In the genomic region with DNA sequence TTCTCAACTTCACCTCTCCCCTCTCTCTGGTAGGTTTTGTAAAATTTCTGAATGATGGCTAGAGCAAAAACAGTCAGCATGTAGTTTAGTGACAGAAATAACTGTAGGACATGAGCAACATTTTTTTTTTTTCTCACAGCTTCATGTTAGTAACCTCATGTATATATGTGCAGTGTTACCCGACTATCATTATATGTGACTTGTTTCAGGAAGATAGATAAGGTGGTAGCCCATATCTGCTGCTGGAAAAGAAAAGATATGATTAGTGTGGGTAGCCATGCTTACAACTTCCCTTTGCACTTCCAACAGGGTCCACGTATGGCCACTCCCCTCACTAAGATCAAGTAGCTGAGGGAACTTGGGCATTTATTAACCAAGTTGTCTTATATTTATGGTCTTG, we compare ENCODE assay signal across 18 mouse cellular contexts.
DNase-seq lines count a peak whose midpoint lies in the region; ATAC-seq and TF ChIP-seq lines count a peak whose summit lies in the region.
"Had no signal": no experiment of that assay in that cellular context is flagged by ENCODE, and none has a peak within 500 bp of the region (broad histone marks: within the 10 kb centered on the region; RNA-seq: fewer than 3 reads in every experiment).

No protein-coding gene starts in this region.

- no peak overlapping the region for H3K4me3 ChIP-seq in heart, adult 2 months
- H3K4me3 ChIP-seq in intestine, embryonic 15.5 days (replicated peaks): no peak overlapping the region
- H3K4me3 ChIP-seq in intestine, postnatal 0 days (ENCODE audit: low read depth, low read length): no peak overlapping the region
- H3K4me3 ChIP-seq: embryonic facial prominence, embryonic 10.5 days; hindbrain, embryonic 13.5 days; left cerebral cortex, adult 2 months had no signal

- no peak overlapping the region for H3K4me2 ChIP-seq in intestine, embryonic 15.5 days (replicated peaks)
- no peak overlapping the region for H3K4me2 ChIP-seq in intestine, postnatal 0 days (replicated peaks; ENCODE audit: low read depth)
- H3K4me2 ChIP-seq: hindbrain, embryonic 13.5 days had no signal

- peak; percentile 77; the same call in 1 of the 2 replicates for ATAC-seq in intestine, embryonic 15.5 days
- ATAC-seq in intestine, postnatal 0 days: no peak
- peak; percentile 42; the same call in 1 of the 2 replicates for ATAC-seq in megakaryocyte progenitor cell, adult 5-6 weeks (replicated peaks; ENCODE audit: poor library complexity)
- ATAC-seq: inflammation-experienced regulatory T-cells, adult 6 months had no signal

- DNase-seq in heart, adult 2 months: no peak
- no peak for DNase-seq in heart, adult 8-10 months (ENCODE audit: low spot score)
- peak; percentile 80 for DNase-seq in MEL-GATA-1-ER (ENCODE audit: extremely low read depth, low read depth)
- no peak for DNase-seq in right cerebral cortex, adult 18-20 months
- DNase-seq: cerebellum, adult 2 months; kidney, postnatal 36 days; layer of hippocampus, adult 9-11 months; right cerebral cortex, postnatal 4 days; thymus, postnatal 25 days had no signal

- 40% methylated on average over 2 of the region's 2 CpGs for WGBS in heart, adult 2 months
- WGBS in intestine, embryonic 15.5 days: 43% methylated on average over 2 of the region's 2 CpGs
- 31% methylated on average over 2 of the region's 2 CpGs for WGBS in intestine, postnatal 0 days

- TF ChIP-seq EP300 in heart, adult 2 months (IDR thresholded peaks at IDR 0.05; ENCODE audit: insufficient read depth, low read depth, low read length): no peak

- peak overlapping the region; percentile 51 for H3K27ac ChIP-seq in heart, adult 2 months
- no peak overlapping the region for H3K27ac ChIP-seq in intestine, embryonic 15.5 days
- H3K27ac ChIP-seq in intestine, postnatal 0 days (ENCODE audit: low read depth, low read length): no peak overlapping the region
- H3K27ac ChIP-seq: embryonic facial prominence, embryonic 10.5 days; hindbrain, embryonic 13.5 days; left cerebral cortex, adult 2 months; stomach, postnatal 0 days had no signal

- peaks cover 26% of the 10 kb centered on the region for H3K36me3 ChIP-seq in heart, adult 2 months (ENCODE audit: control insufficient read depth, insufficient read depth, low read length)
- no peaks in the 10 kb centered on the region for H3K36me3 ChIP-seq in intestine, embryonic 15.5 days
- H3K36me3 ChIP-seq in intestine, postnatal 0 days (ENCODE audit: control insufficient read depth, insufficient read depth): no peaks in the 10 kb centered on the region
- H3K36me3 ChIP-seq: embryonic facial prominence, embryonic 10.5 days; hindbrain, embryonic 13.5 days had no signal

- TF ChIP-seq POLR2A in heart, adult 2 months (IDR thresholded peaks at IDR 0.05; ENCODE audit: insufficient read depth, low read depth, low read length): no peak

- no peaks in the 10 kb centered on the region for H3K27me3 ChIP-seq in heart, adult 2 months (ENCODE audit: control insufficient read depth, insufficient read depth, low read length)
- no peaks in the 10 kb centered on the region for H3K27me3 ChIP-seq in intestine, embryonic 15.5 days (replicated peaks)
- no peaks in the 10 kb centered on the region for H3K27me3 ChIP-seq in intestine, postnatal 0 days (replicated peaks; ENCODE audit: control insufficient read depth, insufficient read depth, low read length)
- H3K27me3 ChIP-seq: CH12.LX; hindbrain, embryonic 13.5 days had no signal

- no peaks in the 10 kb centered on the region for H3K79me2 ChIP-seq in heart, adult 2 months (replicated peaks; ENCODE audit: control insufficient read depth, insufficient read depth, low read length)

- H3K4me1 ChIP-seq in heart, adult 2 months (ENCODE audit: control insufficient read depth, insufficient read depth, low read length): peaks cover 19% of the 10 kb centered on the region
- no peaks in the 10 kb centered on the region for H3K4me1 ChIP-seq in intestine, embryonic 15.5 days (replicated peaks)
- no peaks in the 10 kb centered on the region for H3K4me1 ChIP-seq in intestine, postnatal 0 days (replicated peaks; ENCODE audit: control insufficient read depth, insufficient read depth, low read length)

- intact Hi-C loops in heart, adult 2 months (cut with DNase I): loop anchor here (5.0 kb wide), 1 partner anchor 33 kb away; no protein-coding TSS in a partner anchor

- no peak overlapping the region for H3K9ac ChIP-seq in heart, adult 2 months (ENCODE audit: low read depth, low read length)
- H3K9ac ChIP-seq in intestine, embryonic 15.5 days: no peak overlapping the region
- H3K9ac ChIP-seq in intestine, postnatal 0 days (ENCODE audit: low read depth, low read length): no peak overlapping the region
- H3K9ac ChIP-seq: hindbrain, embryonic 13.5 days had no signal

- H3K9me3 ChIP-seq in intestine, embryonic 15.5 days: no peaks in the 10 kb centered on the region
- no peaks in the 10 kb centered on the region for H3K9me3 ChIP-seq in intestine, postnatal 0 days (ENCODE audit: control insufficient read depth)
- H3K9me3 ChIP-seq: embryonic facial prominence, embryonic 10.5 days; hindbrain, embryonic 13.5 days had no signal

- no peak for TF ChIP-seq CTCF in heart, adult 2 months (IDR thresholded peaks at IDR 0.05)
- no peak for TF ChIP-seq CTCF in intestine, postnatal 0 days (IDR thresholded peaks at IDR 0.05; ENCODE audit: low read depth)
